Mouse (Mus musculus): ENCODE measurements around the gene Gmpr. TPM values are rescaled to one million over a fixed set of nuclear protein-coding genes. Genes with fewer than 3 reads are reported as not detected.

Gene Gmpr
- polyA plus RNA-seq, 1 experiment from 2014 or later, result 24.9 TPM

- Histone ChIP-seq H3K9ac (no peak overlapping the region), H3K36me3 (no peaks in the 10 kb centered on the region), H3K27ac (no peak overlapping the region), H3K4me2 (replicated peaks) (no peak overlapping the region), H3K27me3 (peaks cover 15% of the 10 kb centered on the region; the same call in 1 of the 2 replicates), H3K4me1 (peaks cover 39% of the 10 kb centered on the region), H3K4me3 (no peak overlapping the region), H3K9me3 (no peaks in the 10 kb centered on the region)
- 72% methylated on average over 6 of the region's 6 CpGs for WGBS
- no peak for ATAC-seq (ENCODE audit: low FRiP score, low read depth)
These were observed 2.1 kb downstream of the Gmpr start for GRCm38 (mm10) chr13:45509366-45509765.

- Histone ChIP-seq H3K27me3 (peaks cover 15% of the 10 kb centered on the region; the same call in 1 of the 2 replicates), H3K4me3 (no peak overlapping the region), H3K9me3 (no peaks in the 10 kb centered on the region), H3K4me1 (peaks cover 61% of the 10 kb centered on the region), H3K27ac (no peak overlapping the region; the same call in 1 of the 2 replicates), H3K9ac (no peak overlapping the region), H3K36me3 (no peaks in the 10 kb centered on the region), H3K4me2 (replicated peaks) (no peak overlapping the region)
- 78% methylated on average over 6 of the region's 6 CpGs for WGBS
- ATAC-seq (ENCODE audit: low FRiP score, low read depth), result no peak
These were observed 4.6 kb downstream of the Gmpr start for GRCm38 (mm10) chr13:45511706-45512435.

GRCm38 (mm10) chr13:45512531-45512930 is 5.3 kb downstream of the Gmpr start:
- Histone ChIP-seq H3K27me3 (peaks cover 15% of the 10 kb centered on the region; the same call in 1 of the 2 replicates), H3K9ac (no peak overlapping the region), H3K27ac (no peak overlapping the region), H3K4me2 (replicated peaks) (0 out of 2 replicates have a peak overlapping the region, but pooled peaks have one; percentile 4), H3K36me3 (no peaks in the 10 kb centered on the region), H3K4me1 (peaks cover 68% of the 10 kb centered on the region), H3K9me3 (no peaks in the 10 kb centered on the region), H3K4me3 (no peak overlapping the region)
- 76% methylated on average over 8 of the region's 8 CpGs for WGBS
- ATAC-seq (ENCODE audit: low FRiP score, low read depth), result no peak

GRCm38 (mm10) chr13:45513009-45513984 is 6.1 kb downstream of the Gmpr start:
- H3K27ac ChIP-seq, result no peak overlapping the region; the same call in 1 of the 2 replicates
- no peaks in the 10 kb centered on the region for H3K9me3 ChIP-seq
- H3K36me3 ChIP-seq, result no peaks in the 10 kb centered on the region
- H3K4me2 ChIP-seq (replicated peaks), result no peak overlapping the region
- peaks cover 13% of the 10 kb centered on the region; the same call in 1 of the 2 replicates for H3K27me3 ChIP-seq
- no peak overlapping the region for H3K4me3 ChIP-seq
- H3K4me1 ChIP-seq, result peaks cover 62% of the 10 kb centered on the region
- H3K9ac ChIP-seq, result no peak overlapping the region
- no peak for ATAC-seq (ENCODE audit: low FRiP score, low read depth)
- WGBS, result 77% methylated on average over 12 of the region's 12 CpGs

GRCm38 (mm10) chr13:45514115-45514514 is 6.9 kb downstream of the Gmpr start:
- no peak overlapping the region for H3K4me2 ChIP-seq (replicated peaks)
- no peak overlapping the region for H3K4me3 ChIP-seq
- H3K9me3 ChIP-seq, result no peaks in the 10 kb centered on the region
- peaks cover 57% of the 10 kb centered on the region for H3K4me1 ChIP-seq
- no peak for ATAC-seq (ENCODE audit: low FRiP score, low read depth)
- H3K27me3 ChIP-seq, result peaks cover 7% of the 10 kb centered on the region; the same call in 1 of the 2 replicates
- H3K9ac ChIP-seq, result no peak overlapping the region
- WGBS, result 92% methylated on average over 5 of the region's 5 CpGs
- H3K27ac ChIP-seq, result no peak overlapping the region
- no peaks in the 10 kb centered on the region for H3K36me3 ChIP-seq

- H3K36me3 ChIP-seq, result no peaks in the 10 kb centered on the region
- 37% methylated on average over 8 of the region's 8 CpGs for WGBS
- no peaks in the 10 kb centered on the region for H3K9me3 ChIP-seq
- ATAC-seq (ENCODE audit: low FRiP score, low read depth), result no peak
- no peak overlapping the region for H3K9ac ChIP-seq
- peaks cover 57% of the 10 kb centered on the region for H3K4me1 ChIP-seq
- no peak overlapping the region for H3K4me3 ChIP-seq
- no peaks in the 10 kb centered on the region for H3K27me3 ChIP-seq
- no peak overlapping the region for H3K4me2 ChIP-seq (replicated peaks)
- H3K27ac ChIP-seq, result no peak overlapping the region
These were observed 7.7 kb downstream of the Gmpr start for GRCm38 (mm10) chr13:45514832-45515422.

- no peaks in the 10 kb centered on the region for H3K36me3 ChIP-seq
- peaks cover 50% of the 10 kb centered on the region for H3K4me1 ChIP-seq
- no peaks in the 10 kb centered on the region for H3K9me3 ChIP-seq
- ATAC-seq (ENCODE audit: low FRiP score, low read depth), result peak; percentile 85
- no peaks in the 10 kb centered on the region for H3K27me3 ChIP-seq
- peak overlapping the region; percentile 64 for H3K4me2 ChIP-seq (replicated peaks)
- H3K4me3 ChIP-seq, result peak overlapping the region; percentile 31
- peak overlapping the region; percentile 50 for H3K9ac ChIP-seq
- peak overlapping the region; percentile 61 for H3K27ac ChIP-seq
- WGBS, result 4% methylated on average over 24 of the region's 24 CpGs
These were observed 9.5 kb downstream of the Gmpr start for GRCm38 (mm10) chr13:45516501-45517393.

- Histone ChIP-seq H3K9ac (no peak overlapping the region), H3K36me3 (no peaks in the 10 kb centered on the region), H3K9me3 (no peaks in the 10 kb centered on the region), H3K4me2 (replicated peaks) (no peak overlapping the region), H3K4me3 (no peak overlapping the region), H3K27ac (no peak overlapping the region), H3K4me1 (peaks cover 10% of the 10 kb centered on the region; the same call in 1 of the 2 replicates), H3K27me3 (no peaks in the 10 kb centered on the region)
- ATAC-seq (ENCODE audit: low FRiP score, low read depth), result no peak
- 44% methylated on average over 3 of the region's 3 CpGs for WGBS
These were observed 17.1 kb downstream of the Gmpr start for GRCm38 (mm10) chr13:45524305-45524704.

- Histone ChIP-seq H3K9ac (no peak overlapping the region), H3K4me3 (no peak overlapping the region), H3K27ac (no peak overlapping the region), H3K4me1 (peaks cover 10% of the 10 kb centered on the region; the same call in 1 of the 2 replicates), H3K36me3 (no peaks in the 10 kb centered on the region), H3K9me3 (no peaks in the 10 kb centered on the region), H3K27me3 (no peaks in the 10 kb centered on the region), H3K4me2 (replicated peaks) (no peak overlapping the region)
- WGBS, result 89% methylated on average over 6 of the region's 6 CpGs
- no peak for ATAC-seq (ENCODE audit: low FRiP score, low read depth)
These were observed 17.7 kb downstream of the Gmpr start for GRCm38 (mm10) chr13:45524791-45525435.

- H3K4me1 ChIP-seq, result peaks cover 23% of the 10 kb centered on the region
- 61% methylated on average over 7 of the region's 7 CpGs for whole genome bisulfite sequencing
- no peaks in the 10 kb centered on the region for H3K36me3 ChIP-seq
- no peaks in the 10 kb centered on the region for H3K9me3 ChIP-seq
- ATAC-seq (ENCODE audit: low FRiP score, low read depth), result no peak
- no peak overlapping the region; the same call in 1 of the 2 replicates for H3K9ac ChIP-seq
- H3K4me3 ChIP-seq, result no peak overlapping the region
- no peaks in the 10 kb centered on the region for H3K27me3 ChIP-seq
- 0 out of 2 replicates have a peak overlapping the region, but pooled peaks have one; percentile 39 for H3K27ac ChIP-seq
- no peak overlapping the region for H3K4me2 ChIP-seq (replicated peaks)
These were observed 19.0 kb downstream of the Gmpr start for GRCm38 (mm10) chr13:45526230-45526629.

All from limb, embryonic 13.5 days (tissue).